Mouse (Mus musculus) E14TG2a.4 (cell line): ENCODE measurements at regions not wholly inside any gene's neighbourhood (a gene's known extent, or its start where the extent isn't known, plus 50 kb on each side); places are given as distances from the start of the nearest gene placed in this dataset.

Experiments
- H3K27me3 ChIP-seq: 2 replicates; pipeline ENCODE4 v1.6.1; 2014; ENCODE audit warnings: low read length, control low read depth; ENCODE audit not compliant: insufficient read depth
- H3K36me3 ChIP-seq: 2 replicates; pipeline ENCODE4 v1.6.1; 2014; ENCODE audit warnings: low read length, control low read depth; ENCODE audit not compliant: insufficient read depth
- H3K4me1 ChIP-seq: replicated peaks from 2 replicates; pipeline ENCODE4 v1.6.1; 2014; ENCODE audit warnings: low read depth, low read length, control low read depth
- H3K4me3 ChIP-seq: replicated peaks from 2 replicates; pipeline ENCODE4 v1.5.1; 2014; ENCODE audit warnings: mild to moderate bottlenecking, low read length
- H3K9me3 ChIP-seq: 2 replicates; pipeline ENCODE4 v1.6.1; 2014; ENCODE audit warnings: low read length, control low read depth
- CTCF ChIP-seq: conservative IDR thresholded peaks from 2 replicates; pipeline ENCODE4 v1.5.1; 2014; ENCODE audit warnings: low read length
- NANOG ChIP-seq: IDR thresholded peaks from 2 replicates; pipeline ENCODE4 v1.6.1; 2014; ENCODE audit warnings: borderline replicate concordance, low read length, mixed read lengths
- POU5F1 ChIP-seq: IDR thresholded peaks from 2 replicates; pipeline ENCODE4 v1.6.1; 2014; ENCODE audit warnings: low read length, borderline replicate concordance

GRCm38 (mm10) chr19:21104462-21104936 lies 150.5 kb upstream of the Tmc1 start:
- TF ChIP-seq NANOG (no peak), POU5F1 (no peak), CTCF (no peak)

GRCm38 (mm10) chr19:21077771-21078548 lies 124.0 kb upstream of the Tmc1 start:
- H3K9me3 ChIP-seq: no peaks in the 10 kb centered on the region
- H3K4me3 ChIP-seq: no peak overlapping the region
- no peaks in the 10 kb centered on the region for H3K36me3 ChIP-seq
- no peaks in the 10 kb centered on the region for H3K4me1 ChIP-seq
- TF ChIP-seq CTCF (no peak), NANOG (no peak), POU5F1 (no peak)
- no peaks in the 10 kb centered on the region for H3K27me3 ChIP-seq

More at GRCm38 (mm10) chr19:21104462-21104936, 150.5 kb upstream of the Tmc1 start:
- Histone ChIP-seq H3K4me1 (no peaks in the 10 kb centered on the region), H3K9me3 (peaks cover 13% of the 10 kb centered on the region), H3K36me3 (no peaks in the 10 kb centered on the region), H3K4me3 (no peak overlapping the region), H3K27me3 (no peaks in the 10 kb centered on the region)

GRCm38 (mm10) chr19:21068381-21068780 lies 114.4 kb upstream of the Tmc1 start:
- no peaks in the 10 kb centered on the region for H3K4me1 ChIP-seq
- peaks cover 16% of the 10 kb centered on the region for H3K9me3 ChIP-seq

GRCm38 (mm10) chr19:21066432-21067113 lies 112.6 kb upstream of the Tmc1 start:
- H3K36me3 ChIP-seq: no peaks in the 10 kb centered on the region
- no peaks in the 10 kb centered on the region for H3K4me1 ChIP-seq
- no peak for TF ChIP-seq POU5F1
- H3K4me3 ChIP-seq: no peak overlapping the region
- peaks cover 13% of the 10 kb centered on the region for H3K9me3 ChIP-seq
- H3K27me3 ChIP-seq: no peaks in the 10 kb centered on the region

More at GRCm38 (mm10) chr19:21068381-21068780, 114.4 kb upstream of the Tmc1 start:
- H3K27me3 ChIP-seq: no peaks in the 10 kb centered on the region
- TF ChIP-seq POU5F1: no peak
- no peak for TF ChIP-seq NANOG
- no peak for TF ChIP-seq CTCF
- no peaks in the 10 kb centered on the region for H3K36me3 ChIP-seq
- H3K4me3 ChIP-seq: no peak overlapping the region

GRCm38 (mm10) chr19:21064902-21065301 lies 110.9 kb upstream of the Tmc1 start:
- TF ChIP-seq POU5F1 (no peak), NANOG (no peak), CTCF (no peak)
- H3K36me3 ChIP-seq: no peaks in the 10 kb centered on the region
- no peak overlapping the region for H3K4me3 ChIP-seq
- no peaks in the 10 kb centered on the region for H3K27me3 ChIP-seq
- H3K9me3 ChIP-seq: no peaks in the 10 kb centered on the region
- H3K4me1 ChIP-seq: no peaks in the 10 kb centered on the region

GRCm38 (mm10) chr19:21053597-21054544 lies 99.9 kb upstream of the Tmc1 start:
- H3K36me3 ChIP-seq: no peaks in the 10 kb centered on the region
- H3K4me1 ChIP-seq: no peaks in the 10 kb centered on the region
- peaks cover 18% of the 10 kb centered on the region for H3K9me3 ChIP-seq
- H3K4me3 ChIP-seq: no peak overlapping the region
- no peaks in the 10 kb centered on the region for H3K27me3 ChIP-seq
- TF ChIP-seq NANOG: no peak
- TF ChIP-seq CTCF: no peak
- no peak for TF ChIP-seq POU5F1

GRCm38 (mm10) chr19:21052771-21053170 lies 98.8 kb upstream of the Tmc1 start:
- no peak overlapping the region for H3K4me3 ChIP-seq
- no peaks in the 10 kb centered on the region for H3K4me1 ChIP-seq
- H3K36me3 ChIP-seq: no peaks in the 10 kb centered on the region
- TF ChIP-seq CTCF (no peak), NANOG (no peak), POU5F1 (no peak)
- H3K9me3 ChIP-seq: peaks cover 13% of the 10 kb centered on the region
- no peaks in the 10 kb centered on the region for H3K27me3 ChIP-seq

- Histone ChIP-seq H3K27me3 (no peaks in the 10 kb centered on the region), H3K4me3 (no peak overlapping the region), H3K36me3 (no peaks in the 10 kb centered on the region), H3K4me1 (no peaks in the 10 kb centered on the region), H3K9me3 (peaks cover 6% of the 10 kb centered on the region; the same call in 1 of the 2 replicates)
- TF ChIP-seq CTCF (no peak), NANOG (no peak), POU5F1 (no peak)
Measured at GRCm38 (mm10) chr19:21051872-21052271, 97.9 kb upstream of the Tmc1 start.
